Mouse (Mus musculus): ENCODE results near the gene Tstd2. TPM values are rescaled to one million over a fixed set of nuclear protein-coding genes. Genes with fewer than 3 reads are reported as not detected.
A peak's percentile ranks its signal among the peaks of the same experiment; 100 is the strongest.

Gene Tstd2
- polyA plus RNA-seq, 1 experiment from 2014 or later = 17.2 TPM

GRCm38 (mm10) chr4:46129311-46130004 lies 9.0 kb downstream of the Tstd2 start:
- no peak for TF ChIP-seq EP300 (optimal IDR thresholded peaks at IDR 0.05)
- no peak for TF ChIP-seq CTCF (IDR thresholded peaks at IDR 0.05; ENCODE audit: low read depth)
- Histone ChIP-seq H3K9ac (ENCODE audit: low read length) (no peak overlapping the region), H3K4me2 (replicated peaks; ENCODE audit: low read depth) (no peak overlapping the region), H3K4me1 (replicated peaks; ENCODE audit: control insufficient read depth, insufficient read depth) (no peaks in the 10 kb centered on the region), H3K36me3 (ENCODE audit: control insufficient read depth, insufficient read depth, low read length) (peaks cover 21% of the 10 kb centered on the region), H3K27me3 (ENCODE audit: control insufficient read depth, insufficient read depth, low read length) (no peaks in the 10 kb centered on the region), H3K9me3 (ENCODE audit: control insufficient read depth, low read length) (no peaks in the 10 kb centered on the region), H3K4me3 (ENCODE audit: low read depth, low read length) (no peak overlapping the region), H3K27ac (replicated peaks) (no peak overlapping the region)
- DNase-seq (ENCODE audit: low spot score) (no peak), ATAC-seq (ENCODE audit: low FRiP score, low TSS enrichment) (no peak)
- 91% methylated on average over 8 of the region's 8 CpGs for WGBS

GRCm38 (mm10) chr4:46126541-46126940 lies 12.0 kb downstream of the Tstd2 start:
- WGBS = 49% methylated on average over 2 of the region's 2 CpGs
- ATAC-seq (ENCODE audit: low FRiP score, low TSS enrichment) (peak; percentile 50; the same call in 1 of the 2 replicates), DNase-seq (ENCODE audit: low spot score) (peak; percentile 73)
- H3K4me1 ChIP-seq (replicated peaks; ENCODE audit: control insufficient read depth, insufficient read depth) = no peaks in the 10 kb centered on the region
- no peaks in the 10 kb centered on the region for H3K27me3 ChIP-seq (ENCODE audit: control insufficient read depth, insufficient read depth, low read length)
- no peaks in the 10 kb centered on the region for H3K9me3 ChIP-seq (ENCODE audit: control insufficient read depth, low read length)
- peaks cover 26% of the 10 kb centered on the region for H3K36me3 ChIP-seq (ENCODE audit: control insufficient read depth, insufficient read depth, low read length)
- H3K27ac ChIP-seq (replicated peaks) = no peak overlapping the region
- TF ChIP-seq CTCF (IDR thresholded peaks at IDR 0.05; ENCODE audit: low read depth) (peak; percentile 95), EP300 (optimal IDR thresholded peaks at IDR 0.05) (no peak)
- no peak overlapping the region for H3K4me2 ChIP-seq (replicated peaks; ENCODE audit: low read depth)
- H3K4me3 ChIP-seq (ENCODE audit: low read depth, low read length) = no peak overlapping the region
- no peak overlapping the region for H3K9ac ChIP-seq (ENCODE audit: low read length)

GRCm38 (mm10) chr4:46123358-46123757 lies 15.1 kb downstream of the Tstd2 start:
- Histone ChIP-seq H3K4me2 (replicated peaks; ENCODE audit: low read depth) (no peak overlapping the region), H3K9me3 (ENCODE audit: control insufficient read depth, low read length) (no peaks in the 10 kb centered on the region), H3K36me3 (ENCODE audit: control insufficient read depth, insufficient read depth, low read length) (peaks cover 35% of the 10 kb centered on the region), H3K4me3 (ENCODE audit: low read depth, low read length) (no peak overlapping the region), H3K27me3 (ENCODE audit: control insufficient read depth, insufficient read depth, low read length) (no peaks in the 10 kb centered on the region), H3K9ac (ENCODE audit: low read length) (no peak overlapping the region), H3K4me1 (replicated peaks; ENCODE audit: control insufficient read depth, insufficient read depth) (no peaks in the 10 kb centered on the region), H3K27ac (replicated peaks) (no peak overlapping the region)
- no peak for DNase-seq (ENCODE audit: low spot score)
- WGBS = 64% methylated on average over 6 of the region's 6 CpGs
- TF ChIP-seq EP300 (optimal IDR thresholded peaks at IDR 0.05) (no peak), CTCF (IDR thresholded peaks at IDR 0.05; ENCODE audit: low read depth) (no peak)
- no peak for ATAC-seq (ENCODE audit: low FRiP score, low TSS enrichment)

- H3K9me3 ChIP-seq (ENCODE audit: control insufficient read depth, low read length) = no peaks in the 10 kb centered on the region
These were observed 17.7 kb downstream of the Tstd2 start for GRCm38 (mm10) chr4:46120767-46121166.

GRCm38 (mm10) chr4:46119514-46120094 lies 18.9 kb downstream of the Tstd2 start:
- ATAC-seq (ENCODE audit: low FRiP score, low TSS enrichment) (no peak), DNase-seq (ENCODE audit: low spot score) (no peak)
- TF ChIP-seq EP300 (optimal IDR thresholded peaks at IDR 0.05) = no peak
- TF ChIP-seq CTCF (IDR thresholded peaks at IDR 0.05; ENCODE audit: low read depth) = peak; percentile 12; the same call in 1 of the 2 replicates
- peaks cover 47% of the 10 kb centered on the region for H3K36me3 ChIP-seq (ENCODE audit: control insufficient read depth, insufficient read depth, low read length)
- H3K9me3 ChIP-seq (ENCODE audit: control insufficient read depth, low read length) = no peaks in the 10 kb centered on the region
- no peak overlapping the region for H3K4me2 ChIP-seq (replicated peaks; ENCODE audit: low read depth)
- no peak overlapping the region for H3K9ac ChIP-seq (ENCODE audit: low read length)
- H3K4me1 ChIP-seq (replicated peaks; ENCODE audit: control insufficient read depth, insufficient read depth) = no peaks in the 10 kb centered on the region
- H3K4me3 ChIP-seq (ENCODE audit: low read depth, low read length) = no peak overlapping the region
- WGBS = 91% methylated on average over 14 of the region's 14 CpGs
- H3K27ac ChIP-seq (replicated peaks) = no peak overlapping the region
- H3K27me3 ChIP-seq (ENCODE audit: control insufficient read depth, insufficient read depth, low read length) = no peaks in the 10 kb centered on the region

More at GRCm38 (mm10) chr4:46120767-46121166, 17.7 kb downstream of the Tstd2 start:
- TF ChIP-seq EP300 (optimal IDR thresholded peaks at IDR 0.05) (no peak), CTCF (IDR thresholded peaks at IDR 0.05; ENCODE audit: low read depth) (no peak)
- no peak overlapping the region for H3K4me2 ChIP-seq (replicated peaks; ENCODE audit: low read depth)
- H3K4me3 ChIP-seq (ENCODE audit: low read depth, low read length) = no peak overlapping the region
- H3K36me3 ChIP-seq (ENCODE audit: control insufficient read depth, insufficient read depth, low read length) = peaks cover 49% of the 10 kb centered on the region
- no peak overlapping the region for H3K9ac ChIP-seq (ENCODE audit: low read length)
- no peaks in the 10 kb centered on the region for H3K4me1 ChIP-seq (replicated peaks; ENCODE audit: control insufficient read depth, insufficient read depth)
- H3K27me3 ChIP-seq (ENCODE audit: control insufficient read depth, insufficient read depth, low read length) = no peaks in the 10 kb centered on the region
- H3K27ac ChIP-seq (replicated peaks) = no peak overlapping the region
- DNase-seq (ENCODE audit: low spot score) (no peak), ATAC-seq (ENCODE audit: low FRiP score, low TSS enrichment) (no peak)
- 81% methylated on average over 3 of the region's 3 CpGs for WGBS

GRCm38 (mm10) chr4:46117536-46117935 lies 21.0 kb downstream of the Tstd2 start:
- Histone ChIP-seq H3K4me1 (replicated peaks; ENCODE audit: control insufficient read depth, insufficient read depth) (no peaks in the 10 kb centered on the region), H3K36me3 (ENCODE audit: control insufficient read depth, insufficient read depth, low read length) (peaks cover 42% of the 10 kb centered on the region), H3K9me3 (ENCODE audit: control insufficient read depth, low read length) (no peaks in the 10 kb centered on the region), H3K4me2 (replicated peaks; ENCODE audit: low read depth) (no peak overlapping the region), H3K27me3 (ENCODE audit: control insufficient read depth, insufficient read depth, low read length) (no peaks in the 10 kb centered on the region), H3K4me3 (ENCODE audit: low read depth, low read length) (no peak overlapping the region), H3K27ac (replicated peaks) (no peak overlapping the region), H3K9ac (ENCODE audit: low read length) (no peak overlapping the region)
- 90% methylated on average over 4 of the region's 4 CpGs for WGBS
- DNase-seq (ENCODE audit: low spot score) (no peak), ATAC-seq (ENCODE audit: low FRiP score, low TSS enrichment) (no peak)
- TF ChIP-seq EP300 (optimal IDR thresholded peaks at IDR 0.05) (no peak), CTCF (IDR thresholded peaks at IDR 0.05; ENCODE audit: low read depth) (no peak)
